Mouse (Mus musculus): ENCODE results near the gene Txnip.
A peak's percentile ranks its signal among the peaks of the same experiment; 100 is the strongest.

Gene Txnip

DNA sequence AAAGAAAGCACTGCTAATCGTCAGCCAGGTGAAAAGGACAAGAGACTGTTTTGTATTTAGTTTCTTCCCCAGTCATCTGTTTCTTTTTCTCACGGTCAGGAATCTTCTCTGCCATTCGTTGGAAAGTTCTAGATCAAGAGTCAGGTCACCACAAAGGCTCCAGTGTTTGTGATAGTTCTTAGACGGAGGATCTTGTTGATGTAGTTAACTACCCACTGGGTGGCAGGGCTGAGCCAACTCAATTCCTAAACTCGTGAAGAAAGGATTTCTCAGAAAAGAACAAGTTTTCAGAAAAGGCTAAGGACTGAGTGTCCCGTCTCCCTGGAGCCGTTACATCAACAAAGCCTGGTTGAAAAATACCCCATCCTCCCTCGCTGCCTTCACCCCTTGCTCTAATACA, 6.6 kb upstream of the Txnip start:
- DNase-seq (ENCODE audit: low spot score in 2 of 2), result peak; percentile 69 to 81

DNA sequence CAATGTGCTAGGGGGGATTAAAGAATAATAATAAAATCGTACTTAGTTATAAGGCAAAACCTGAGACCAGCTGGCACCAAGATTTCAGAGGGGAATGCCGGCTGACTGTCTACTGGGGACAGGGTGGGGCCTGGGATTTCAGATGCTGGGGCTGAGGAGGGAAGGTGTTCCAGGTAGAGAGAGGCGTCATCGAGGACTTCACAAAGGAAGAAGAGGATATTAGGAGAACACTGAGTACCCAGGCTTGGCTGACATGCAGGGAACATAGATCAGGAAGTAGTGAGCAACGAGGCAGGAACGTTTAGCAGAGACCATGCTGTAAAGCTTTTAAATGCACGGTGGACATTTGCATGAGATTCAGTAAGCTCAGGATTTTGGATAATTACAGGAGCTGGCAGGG, 5.9 kb upstream of the Txnip start:
- peak; percentile 28 to 56 for DNase-seq (ENCODE audit: low spot score in 2 of 2)

DNA sequence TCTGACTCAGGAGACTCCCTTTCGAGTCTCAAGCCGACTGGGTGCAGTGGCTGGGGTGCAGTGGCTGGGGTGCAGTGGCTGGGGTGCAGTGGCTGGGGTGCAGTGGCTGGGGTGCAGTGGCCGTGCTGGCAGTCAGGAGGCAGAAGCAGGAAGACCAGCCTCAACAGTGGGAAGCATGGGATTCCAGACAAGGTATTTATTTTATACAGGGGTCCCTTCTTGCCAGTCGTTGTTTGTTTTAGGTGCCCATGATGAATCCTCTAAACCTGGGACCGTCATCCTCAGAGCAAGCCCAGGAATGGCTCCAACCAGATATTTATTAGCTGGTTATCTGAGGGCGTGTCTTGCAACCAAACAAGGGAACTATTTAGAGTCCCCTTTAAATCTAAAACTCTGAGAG, 4.2 kb upstream of the Txnip start:
- no peak for DNase-seq (ENCODE audit: low spot score in 2 of 2)

DNA sequence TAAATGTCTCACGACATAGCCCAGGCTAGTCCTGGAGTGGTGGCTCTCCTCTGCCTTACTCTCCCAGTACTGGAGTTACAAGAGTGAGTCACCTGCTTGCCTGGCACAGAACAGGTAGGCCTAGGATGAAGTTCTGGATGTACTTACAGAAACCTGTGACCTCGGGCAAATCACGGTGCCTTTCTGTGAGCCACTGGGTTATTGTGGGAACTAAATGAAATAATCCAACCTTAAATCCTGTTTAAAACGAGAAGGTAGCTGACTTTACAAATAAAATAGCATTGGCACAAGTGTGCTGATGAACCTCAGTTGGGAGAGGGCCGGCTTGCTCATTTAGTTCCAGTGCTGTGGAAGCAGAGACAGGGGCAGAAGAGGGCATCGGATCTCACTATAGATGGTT, 3.5 kb upstream of the Txnip start:
- DNase-seq (ENCODE audit: low spot score in 2 of 2), result no peak

DNA sequence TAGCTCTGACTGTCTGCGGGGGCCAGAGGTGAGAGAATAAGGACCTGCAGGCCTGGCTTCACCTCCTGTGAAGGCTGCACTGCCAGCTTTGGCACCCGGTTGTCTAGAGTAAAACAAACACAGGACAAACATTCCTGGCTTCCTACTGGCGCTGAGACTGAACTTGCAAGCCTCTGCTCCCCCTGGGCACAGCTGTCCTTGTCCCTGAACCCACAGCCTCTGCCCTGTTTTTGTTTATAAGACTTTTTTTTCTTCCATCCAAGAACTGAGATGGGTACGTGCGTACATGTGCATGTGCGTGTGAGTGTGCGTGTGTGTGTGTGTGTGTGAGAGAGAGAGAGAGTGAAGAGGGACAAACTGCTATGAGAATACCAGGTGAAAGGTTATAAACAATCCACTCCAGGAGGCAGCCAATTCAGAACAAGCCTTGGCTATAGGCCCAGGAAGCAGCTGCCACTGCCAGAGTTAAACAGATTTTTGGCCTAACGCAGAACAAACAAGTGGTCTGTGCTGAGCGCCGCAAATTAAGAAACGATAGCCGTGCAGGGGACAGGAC, 2.6 kb upstream of the Txnip start:
- DNase-seq (ENCODE audit: low spot score in 2 of 2), result peak; percentile 93 to 94

DNA sequence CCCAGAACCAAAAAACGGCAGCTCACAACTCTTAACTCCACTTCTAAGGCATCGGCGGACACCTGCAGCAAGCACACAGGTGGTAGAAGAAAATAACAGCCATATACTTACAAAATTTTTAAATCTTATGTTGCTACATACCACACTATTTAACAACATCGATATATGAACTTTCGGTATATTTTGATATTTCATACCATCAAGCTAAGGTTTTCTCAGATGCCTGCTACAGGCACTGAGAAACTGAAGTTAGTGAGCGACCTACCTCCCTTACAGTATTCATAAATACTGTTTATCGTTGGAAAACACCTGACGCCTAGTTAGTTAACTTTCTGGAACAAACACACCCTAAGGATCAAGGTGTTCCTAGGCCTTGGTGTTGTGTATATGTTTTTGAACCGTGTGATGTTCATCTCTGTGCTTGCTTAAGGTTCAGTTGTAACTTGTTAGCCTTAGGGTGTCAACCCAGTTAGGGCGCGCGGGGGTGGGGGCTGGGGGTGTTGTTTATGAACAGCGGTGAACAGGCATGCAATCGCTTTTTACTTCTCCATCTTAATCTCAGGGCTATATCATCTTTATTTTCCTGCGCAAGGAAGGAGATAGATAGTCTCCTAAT, 1.6 kb upstream of the Txnip start:
- peak in 1 of 2 experiments; percentile 19 for DNase-seq (ENCODE audit: low spot score in 2 of 2)

DNA sequence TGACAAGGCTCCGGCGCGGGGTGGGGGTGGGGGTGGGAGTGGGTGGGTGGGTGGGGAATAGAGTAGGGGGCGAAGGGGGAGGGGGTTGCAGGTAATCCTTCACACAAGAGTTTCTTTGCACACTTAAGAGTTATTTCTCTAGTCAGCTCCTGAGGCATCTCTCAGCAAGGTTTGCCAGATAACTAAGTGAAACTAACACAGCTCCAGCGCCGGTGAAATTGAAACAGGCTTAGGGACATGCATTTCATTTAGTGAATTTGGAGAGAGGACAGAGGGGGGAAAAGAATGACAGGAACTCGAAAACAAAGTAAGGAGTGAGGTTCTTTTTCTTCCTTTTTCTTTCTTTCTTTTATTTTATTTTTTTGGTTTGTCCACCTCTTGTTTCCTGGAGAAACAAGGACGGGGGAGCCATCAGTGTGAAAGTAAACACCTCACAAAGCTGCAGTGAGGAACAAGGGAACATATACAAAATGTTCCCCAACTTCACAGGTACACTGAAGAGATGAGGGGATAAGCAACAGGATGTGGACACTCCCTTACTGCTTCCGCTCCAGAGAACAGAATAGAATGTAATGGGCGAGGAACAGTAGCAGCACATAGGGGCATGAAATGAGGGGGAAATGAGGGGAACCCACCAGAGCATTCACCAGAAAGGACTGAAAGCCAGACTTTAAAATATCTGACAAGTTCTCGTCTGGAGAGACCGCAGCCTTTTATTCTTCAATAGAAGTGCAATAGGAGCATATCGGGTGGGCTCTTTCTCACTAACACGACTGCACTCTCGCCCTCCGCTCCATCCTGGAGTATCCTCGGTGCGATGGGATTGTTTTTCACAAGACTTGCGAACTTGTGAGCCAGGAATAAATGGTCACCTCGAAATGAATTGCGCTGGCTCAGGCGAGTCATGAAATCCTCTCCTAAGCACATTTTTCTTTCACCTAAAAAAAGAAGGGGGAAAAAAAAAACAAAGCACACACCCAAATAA, 814 bp upstream of the Txnip start:
- DNase-seq (ENCODE audit: low spot score in 2 of 2), result peak; percentile 48 to 75

DNA sequence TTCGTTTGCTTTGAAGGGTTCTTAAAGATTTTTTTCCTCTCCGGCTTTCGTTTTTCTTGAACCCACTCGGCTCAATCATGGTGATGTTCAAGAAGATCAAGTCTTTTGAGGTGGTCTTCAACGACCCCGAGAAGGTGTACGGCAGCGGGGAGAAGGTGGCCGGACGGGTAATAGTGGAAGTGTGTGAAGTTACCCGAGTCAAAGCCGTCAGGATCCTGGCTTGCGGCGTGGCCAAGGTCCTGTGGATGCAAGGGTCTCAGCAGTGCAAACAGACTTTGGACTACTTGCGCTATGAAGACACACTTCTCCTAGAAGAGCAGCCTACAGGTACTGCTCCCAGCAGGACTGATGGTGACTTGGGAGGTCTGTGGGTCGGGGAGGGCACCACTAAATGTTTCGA, 402 bp downstream of the Txnip start:
- DNase-seq (ENCODE audit: low spot score in 2 of 2), result no peak

DNA sequence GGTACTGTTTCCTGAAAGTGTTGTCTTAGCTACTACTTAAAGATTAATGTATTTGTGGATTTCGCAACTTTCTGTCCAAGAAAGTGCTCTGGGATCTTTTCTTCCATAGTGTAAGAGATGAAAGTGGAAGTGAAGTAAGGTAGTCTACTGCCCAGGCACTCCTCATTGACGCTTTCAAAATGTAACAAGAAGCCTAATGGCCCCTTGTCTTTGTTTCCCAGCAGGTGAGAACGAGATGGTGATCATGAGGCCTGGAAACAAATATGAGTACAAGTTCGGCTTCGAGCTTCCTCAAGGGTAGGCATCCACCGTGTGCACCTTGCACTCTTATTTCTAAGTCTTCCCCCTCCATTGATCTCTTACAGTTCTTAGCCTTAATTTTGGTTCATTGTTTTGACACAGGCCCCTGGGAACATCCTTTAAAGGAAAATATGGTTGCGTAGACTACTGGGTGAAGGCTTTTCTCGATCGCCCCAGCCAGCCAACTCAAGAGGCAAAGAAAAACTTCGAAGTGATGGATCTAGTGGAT, 975 bp downstream of the Txnip start:
- peak in 1 of 2 experiments; percentile 30 for DNase-seq (ENCODE audit: low spot score in 2 of 2)

DNA sequence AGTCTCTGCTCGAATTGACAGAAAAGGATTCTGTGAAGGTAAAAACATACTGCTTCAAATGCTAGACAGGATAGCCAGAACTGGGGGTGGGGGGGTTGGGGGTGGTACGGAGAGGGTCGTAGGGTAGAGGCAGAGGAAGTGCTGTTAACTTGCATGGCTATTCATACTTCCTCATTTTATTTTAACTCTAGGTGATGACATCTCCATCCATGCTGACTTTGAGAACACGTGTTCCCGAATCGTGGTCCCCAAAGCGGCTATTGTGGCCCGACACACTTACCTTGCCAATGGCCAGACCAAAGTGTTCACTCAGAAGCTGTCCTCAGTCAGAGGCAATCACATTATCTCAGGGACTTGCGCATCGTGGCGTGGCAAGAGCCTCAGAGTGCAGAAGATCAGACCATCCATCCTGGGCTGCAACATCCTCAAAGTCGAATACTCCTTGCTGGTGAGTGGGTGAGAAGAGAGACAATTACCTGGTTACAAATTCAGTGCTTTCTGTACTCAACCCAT, 1.7 kb downstream of the Txnip start:
- DNase-seq (ENCODE audit: low spot score in 2 of 2), result peak in 1 of 2 experiments; percentile 43

DNA sequence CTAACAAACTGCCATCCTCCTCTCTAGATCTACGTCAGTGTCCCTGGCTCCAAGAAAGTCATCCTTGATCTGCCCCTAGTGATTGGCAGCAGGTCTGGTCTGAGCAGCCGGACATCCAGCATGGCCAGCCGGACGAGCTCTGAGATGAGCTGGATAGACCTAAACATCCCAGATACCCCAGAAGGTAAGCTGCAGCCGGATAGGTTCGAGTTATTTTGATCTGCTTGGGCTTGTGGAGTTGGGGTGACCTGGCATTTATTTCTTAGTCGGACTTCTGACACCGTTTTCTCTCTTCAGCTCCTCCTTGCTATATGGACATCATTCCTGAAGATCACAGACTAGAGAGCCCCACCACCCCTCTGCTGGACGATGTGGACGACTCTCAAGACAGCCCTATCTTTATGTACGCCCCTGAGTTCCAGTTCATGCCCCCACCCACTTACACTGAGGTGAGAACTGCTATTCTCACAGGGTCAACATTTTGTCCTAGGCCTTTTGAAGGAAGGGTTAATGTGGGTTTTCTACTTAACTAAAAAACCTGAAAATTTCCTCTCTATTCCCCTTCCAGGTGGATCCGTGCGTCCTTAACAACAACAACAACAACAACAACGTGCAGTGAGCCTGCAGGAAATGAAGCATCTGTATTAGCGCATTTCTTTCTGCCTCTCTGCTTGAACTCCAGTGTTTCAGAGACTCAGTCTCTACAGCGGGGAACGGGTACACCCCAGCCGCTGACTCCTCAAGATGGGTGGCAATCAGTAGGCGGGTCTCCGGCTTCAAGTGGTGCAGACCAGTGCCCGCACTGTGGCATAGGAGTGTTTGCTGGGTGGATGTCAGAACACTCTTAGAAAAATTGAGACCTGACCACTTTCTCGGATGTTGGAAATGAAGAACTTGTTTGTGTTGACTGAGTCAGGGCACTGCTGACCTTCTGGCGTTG, 2.4 kb downstream of the Txnip start:
- DNase-seq (ENCODE audit: low spot score in 2 of 2), result peak; percentile 40 to 48

DNA sequence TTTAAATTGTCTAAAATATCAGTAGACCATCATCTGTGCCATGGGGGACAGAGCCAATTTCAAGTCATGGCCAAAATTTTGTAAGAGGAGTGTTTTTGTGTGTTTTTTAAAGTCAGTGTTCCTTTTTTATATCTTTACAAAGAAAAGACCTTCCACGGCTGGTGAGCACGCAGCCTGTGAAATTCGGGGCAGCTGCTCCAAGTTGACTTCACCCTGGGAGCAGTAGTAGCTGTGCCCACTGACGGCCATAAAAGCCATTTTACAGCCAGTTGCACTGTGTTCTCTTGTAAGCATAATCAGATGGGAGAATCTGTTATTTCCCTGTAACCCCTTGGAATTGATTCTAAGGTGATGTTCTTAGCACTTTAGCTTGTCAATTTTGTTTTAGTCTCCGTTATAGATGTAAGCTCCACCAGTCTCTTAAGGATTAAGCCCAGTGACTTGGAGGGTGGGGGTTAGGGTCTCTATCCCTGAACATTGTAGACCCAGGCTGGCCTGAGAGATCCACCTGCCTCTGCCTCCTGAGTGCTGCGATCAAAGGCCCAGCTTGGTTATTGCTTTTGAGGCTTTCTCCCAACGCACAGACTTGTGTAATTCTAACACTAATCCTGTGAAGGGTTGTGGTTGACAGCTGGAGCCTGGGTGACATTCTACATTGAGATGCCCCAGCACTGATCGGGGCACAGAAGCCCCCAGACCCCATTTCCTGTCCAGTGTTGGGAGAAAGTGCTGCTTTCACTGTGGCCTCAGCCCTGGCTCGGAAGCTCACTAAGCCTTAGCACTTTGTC, 3.3 kb downstream of the Txnip start:
- DNase-seq (ENCODE audit: low spot score in 2 of 2), result peak in 1 of 2 experiments; percentile 29

DNA sequence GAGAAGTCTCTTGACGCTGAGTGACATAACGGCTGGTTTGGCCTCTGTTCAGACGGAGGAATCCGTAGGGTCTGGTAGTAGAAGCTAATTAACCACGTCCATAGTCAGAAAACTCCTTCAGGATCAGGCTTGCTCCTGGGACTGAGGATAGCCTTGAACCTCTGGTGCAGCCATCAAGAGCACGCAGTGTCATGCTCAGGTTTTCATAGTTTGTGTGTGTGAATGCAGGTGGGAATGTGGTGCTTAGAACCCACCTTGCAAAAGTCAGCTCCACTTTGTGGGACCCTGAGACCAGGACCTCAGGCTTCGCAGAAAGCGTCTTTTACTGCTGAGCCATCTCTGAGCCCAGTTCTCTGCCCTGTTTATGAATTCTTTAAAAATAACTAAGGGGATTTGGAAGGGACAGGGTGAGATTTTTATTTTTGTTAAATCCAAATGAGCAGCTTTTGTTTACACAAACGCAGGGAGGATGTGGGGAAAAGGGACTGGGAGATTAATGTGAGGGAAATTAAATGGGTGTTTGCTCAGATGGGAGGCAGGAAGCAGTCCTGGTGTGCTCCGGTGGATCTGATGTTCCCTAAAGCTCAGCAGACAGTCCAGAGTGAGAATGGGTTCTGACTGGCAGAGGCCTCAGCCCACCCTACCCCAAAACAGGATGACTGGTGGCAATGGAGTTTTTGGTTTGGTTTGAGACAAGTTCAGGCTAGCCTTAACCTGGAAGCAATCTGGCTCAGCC, 4.4 kb downstream of the Txnip start:
- DNase-seq (ENCODE audit: low spot score in 2 of 2), result peak; percentile 68 to 69

DNA sequence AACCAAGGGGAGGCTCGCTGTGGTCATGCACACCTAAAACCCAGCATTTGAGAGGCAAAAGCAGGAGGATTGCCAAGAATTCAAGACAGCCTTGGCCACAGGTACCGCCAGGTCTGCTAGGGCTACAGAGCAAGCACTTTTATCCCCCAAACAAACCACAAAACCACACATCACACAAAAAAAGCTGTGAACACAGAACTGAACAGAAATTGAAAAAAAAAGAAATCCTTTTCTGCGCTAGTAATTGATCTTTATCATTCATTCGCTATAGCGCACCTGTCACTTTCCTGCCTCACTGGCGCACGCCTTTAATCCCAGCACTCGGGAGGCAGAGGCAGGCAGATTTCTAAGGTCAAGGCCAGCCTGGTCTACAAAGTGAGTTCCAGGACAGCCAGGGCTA, 5.5 kb downstream of the Txnip start:
- peak in 1 of 2 experiments; percentile 22 for DNase-seq (ENCODE audit: low spot score in 2 of 2)

DNA sequence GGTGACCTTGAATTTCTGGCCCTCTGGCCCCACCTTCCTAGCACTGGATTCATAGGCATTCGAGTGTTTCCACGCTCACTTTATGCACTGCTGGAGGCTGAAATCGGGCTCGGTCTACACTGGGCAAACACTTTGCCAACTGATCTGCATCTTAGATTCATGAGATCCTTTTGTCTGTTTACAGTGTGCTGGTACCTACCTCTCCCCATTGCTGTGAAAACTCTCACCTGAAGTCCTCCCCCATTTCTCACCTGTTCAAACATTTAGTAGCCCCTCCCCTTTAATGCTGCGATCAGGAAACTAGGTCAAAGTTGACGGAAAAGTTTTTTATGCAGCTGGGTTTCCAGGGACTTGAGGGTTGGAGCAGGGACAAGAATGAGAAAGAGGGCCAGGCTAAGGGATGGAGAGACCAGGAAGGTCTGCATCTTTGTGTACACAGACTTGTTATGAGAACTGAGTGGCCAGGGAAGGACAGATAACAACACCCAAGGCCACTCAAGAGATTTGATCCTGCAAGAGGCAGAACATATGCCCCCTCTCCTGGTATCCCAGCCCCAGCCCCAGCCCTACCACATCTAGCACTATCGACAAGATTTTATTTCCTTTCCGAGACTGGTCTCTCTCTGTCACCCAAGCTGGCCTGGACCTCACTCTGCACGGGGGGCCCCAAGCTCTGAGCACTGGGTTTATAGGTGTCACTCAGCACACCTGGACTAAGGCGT, 6.3 kb downstream of the Txnip start:
- peak; percentile 63 to 75 for DNase-seq (ENCODE audit: low spot score in 2 of 2)

DNA sequence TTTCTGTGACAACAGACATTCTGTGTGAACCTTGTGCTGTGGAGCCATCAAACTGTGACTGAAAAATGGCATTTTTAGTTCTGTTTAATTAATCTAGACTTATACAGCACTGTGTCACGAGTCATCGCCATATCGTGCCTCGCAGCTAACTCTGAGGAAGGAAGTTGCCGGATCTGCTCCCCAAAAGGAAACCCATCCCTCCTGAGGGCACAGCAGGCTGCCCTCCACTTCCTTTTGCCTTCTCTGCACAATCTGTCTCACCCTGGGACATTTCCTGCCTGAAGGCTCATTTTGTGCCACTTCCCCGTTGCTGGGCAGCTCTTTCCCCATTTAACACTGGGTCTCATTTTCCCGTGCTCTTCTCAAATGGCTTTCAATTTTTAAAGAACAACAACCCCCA, 6.9 kb downstream of the Txnip start:
- DNase-seq (ENCODE audit: low spot score in 2 of 2), result peak; percentile 72 to 86

DNA sequence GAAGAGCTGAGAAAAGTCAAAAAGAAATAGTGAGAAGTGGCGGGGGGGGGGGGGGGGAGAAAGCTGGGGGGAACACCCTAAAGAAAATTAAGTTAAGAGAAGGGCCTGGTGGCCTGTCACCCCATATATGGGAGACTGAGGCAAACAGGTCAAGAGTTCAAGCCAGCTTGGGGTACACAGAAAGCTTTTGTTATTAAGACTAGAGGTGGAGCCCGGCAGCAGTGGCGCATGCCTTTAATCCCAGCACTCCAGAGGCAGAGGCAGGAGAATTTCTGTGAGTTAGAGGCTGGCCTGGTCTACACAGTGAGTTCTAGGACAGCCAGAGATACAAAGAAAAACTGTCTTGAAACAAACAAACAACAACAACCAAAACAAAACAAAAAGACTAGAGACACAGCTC, 7.3 kb downstream of the Txnip start:
- DNase-seq (ENCODE audit: low spot score in 2 of 2), result no peak

DNA sequence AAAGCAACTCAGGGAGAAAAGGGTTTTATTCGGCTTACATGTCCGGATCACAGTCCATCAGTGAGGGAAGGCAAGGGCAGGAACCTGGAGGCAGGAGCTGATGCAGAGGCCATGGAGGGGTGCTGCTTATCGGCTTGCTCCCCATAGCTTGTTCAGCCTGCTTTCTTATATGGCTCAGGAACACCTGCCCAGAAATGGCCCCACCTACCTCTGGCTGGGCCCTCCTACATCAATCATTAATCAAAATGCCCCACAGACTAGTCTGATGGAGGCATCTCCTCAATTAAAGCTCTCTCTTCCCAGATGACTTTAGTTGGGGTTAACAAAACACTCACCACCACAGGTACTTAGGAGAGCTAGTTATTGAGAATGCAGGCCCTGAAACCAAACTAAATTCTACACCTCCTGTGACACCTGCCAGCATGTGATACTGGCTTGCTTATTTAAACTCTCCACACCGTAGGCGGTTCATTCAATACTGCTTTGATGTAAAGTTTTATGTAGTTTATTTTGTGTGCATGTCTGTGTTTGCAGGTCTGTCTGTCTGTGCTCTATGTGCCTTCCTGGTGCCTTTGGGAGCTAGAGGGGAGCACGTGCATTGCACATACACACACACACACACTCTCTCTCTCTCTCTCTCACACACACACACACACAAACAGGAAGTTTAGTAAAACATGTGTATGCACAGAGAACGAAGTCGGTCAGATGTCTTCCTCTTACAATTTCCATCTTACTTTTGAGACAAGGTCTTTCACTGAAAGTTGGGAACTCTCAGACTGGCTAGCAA, 9.1 kb downstream of the Txnip start:
- no peak for DNase-seq (ENCODE audit: low spot score in 2 of 2)
